Mouse (Mus musculus): ENCODE measurements at regions not wholly inside any gene's neighbourhood (a gene's known extent, or its start where the extent isn't known, plus 50 kb on each side); places are given as distances from the start of the nearest gene placed in this dataset.

- no peak for DNase-seq (ENCODE audit: low spot score in 2 of 2)
Measured at GRCm38 (mm10) chr15:27129697-27130096, 234.3 kb upstream of the Fbxl7 start.

DNA sequence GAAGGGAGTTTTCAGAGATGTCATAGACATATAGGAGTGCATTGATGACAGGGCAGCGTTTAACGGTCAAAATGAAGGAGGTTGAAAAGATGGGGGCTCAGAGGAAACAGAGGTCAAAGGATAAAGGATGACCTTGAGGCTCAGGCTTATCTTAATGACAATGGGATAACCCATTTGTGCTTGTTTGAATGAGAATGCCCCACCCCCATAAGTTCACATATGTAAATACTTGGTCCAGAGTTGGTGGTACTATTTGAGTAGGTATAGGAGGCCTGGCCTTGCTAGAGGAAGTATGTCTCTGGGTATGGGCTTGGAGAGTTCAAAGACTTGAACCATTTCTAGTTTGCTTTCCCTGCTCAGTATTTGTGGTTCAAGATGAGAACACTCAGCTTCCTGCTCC is 237.4 kb upstream of the Fbxl7 start:
- DNase-seq (ENCODE audit: low spot score in 2 of 2) = no peak

GRCm38 (mm10) chr15:27137580-27137979 is 242.2 kb upstream of the Fbxl7 start:
- no peak for DNase-seq (ENCODE audit: low spot score in 2 of 2)

GRCm38 (mm10) chr15:27145860-27146259 is 250.5 kb upstream of the Fbxl7 start:
- DNase-seq (ENCODE audit: low spot score in 2 of 2) = no peak

DNA sequence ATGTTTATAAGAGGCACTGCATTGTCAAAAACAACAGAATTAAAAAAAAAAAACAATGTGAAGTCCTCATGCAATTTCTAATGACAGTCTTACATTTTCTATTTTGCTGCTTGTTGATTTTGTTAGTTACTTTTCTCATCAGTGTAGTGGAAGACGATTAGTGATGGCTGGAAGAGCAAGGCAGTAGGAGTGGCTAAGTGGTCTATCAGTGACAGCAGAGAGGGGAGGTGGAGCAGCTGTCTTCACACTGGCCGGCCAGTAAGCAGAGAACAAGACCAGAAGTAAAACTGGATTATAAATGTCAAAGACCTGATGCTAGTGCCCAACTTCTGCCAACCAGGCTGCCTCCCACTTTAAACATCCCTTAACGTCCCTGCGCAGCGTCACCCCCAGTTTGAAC is 265.6 kb upstream of the Fbxl7 start:
- DNase-seq (ENCODE audit: low spot score in 2 of 2) = no peak

DNA sequence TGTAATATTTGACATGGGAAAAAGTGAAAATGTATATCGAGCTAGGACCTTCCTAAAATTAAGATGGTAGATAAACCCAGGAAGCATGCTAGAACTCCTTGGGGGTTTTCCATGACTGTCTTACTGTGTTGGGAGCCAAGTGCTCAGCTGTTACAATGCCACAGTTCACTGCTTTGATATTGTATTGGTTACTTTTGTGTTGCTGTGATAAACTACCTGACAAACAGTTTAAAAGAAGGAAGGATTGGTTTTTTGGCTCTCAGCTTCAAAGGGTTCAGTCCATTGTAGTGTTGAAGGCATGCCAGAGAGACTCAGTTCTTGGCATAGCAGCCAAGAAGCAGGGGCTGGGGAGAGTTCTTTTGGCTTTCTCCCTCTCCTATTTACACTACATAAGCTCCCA is 272.1 kb upstream of the Fbxl7 start:
- DNase-seq (ENCODE audit: low spot score in 2 of 2) = no peak

DNA sequence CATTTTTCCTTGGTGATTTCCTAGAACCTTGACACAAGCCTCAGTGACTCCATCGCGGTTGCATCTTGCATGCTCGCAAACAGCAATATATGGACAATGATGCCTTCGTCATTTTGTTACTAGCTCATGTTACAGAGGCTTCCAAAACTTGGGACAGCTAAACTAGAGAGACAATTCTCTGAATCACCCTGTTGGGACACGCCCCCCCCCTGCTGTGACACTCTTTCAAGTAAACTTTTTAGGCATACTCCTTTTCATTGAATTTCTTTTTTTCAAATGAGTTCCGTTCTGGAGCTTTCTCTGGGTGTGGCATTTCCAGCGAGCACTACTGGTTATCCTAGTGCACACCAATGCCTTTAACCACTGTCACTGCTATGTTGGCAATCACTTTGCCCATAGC is 274.5 kb upstream of the Fbxl7 start:
- no peak for DNase-seq (ENCODE audit: low spot score in 2 of 2)

GRCm38 (mm10) chr15:27173506-27173905 is 278.1 kb upstream of the Fbxl7 start:
- no peak for DNase-seq (ENCODE audit: low spot score in 2 of 2)

GRCm38 (mm10) chr15:27178084-27178935 is 282.9 kb upstream of the Fbxl7 start:
- no peak for DNase-seq (ENCODE audit: low spot score in 2 of 2)

DNA sequence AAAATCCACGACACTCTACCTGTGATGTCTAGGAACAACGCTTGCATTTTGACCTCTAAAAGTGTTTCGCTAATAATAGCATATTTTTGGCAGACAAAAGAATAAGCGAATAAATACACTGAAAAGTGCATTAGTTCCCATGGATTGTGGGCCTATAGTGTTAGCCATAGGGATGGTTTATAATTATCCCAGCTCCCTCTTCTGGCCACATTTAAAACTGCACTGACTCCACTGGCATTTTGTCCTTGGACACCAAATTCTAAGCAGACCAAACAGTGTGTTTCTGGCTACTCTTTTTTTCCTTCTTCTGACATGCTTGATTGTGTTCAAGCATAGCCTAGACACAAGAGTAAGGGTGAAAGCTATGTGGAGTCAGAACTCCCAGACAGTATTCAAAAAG is 276.8 kb upstream of the Ank start:
- no peak for DNase-seq (ENCODE audit: low spot score in 2 of 2)

DNA sequence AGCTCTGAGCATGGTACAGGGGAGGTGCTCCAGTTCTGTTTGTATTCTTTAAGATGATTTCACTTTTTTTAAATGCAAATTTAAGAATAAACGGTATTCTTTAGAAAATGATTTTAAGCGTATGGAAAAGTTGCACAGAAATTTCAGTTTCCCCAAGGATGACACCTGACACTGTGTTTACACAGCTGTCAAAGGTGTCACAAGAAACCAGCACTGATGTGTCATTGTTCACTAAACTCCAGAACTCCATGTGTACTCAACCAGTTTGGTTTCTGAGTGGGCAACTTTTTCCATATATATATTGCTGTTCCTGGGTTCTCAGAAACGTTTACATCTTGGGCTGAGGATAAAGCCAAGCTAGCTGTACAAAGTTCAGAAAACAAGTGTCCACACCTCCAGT is 265.0 kb upstream of the Ank start:
- no peak for DNase-seq (ENCODE audit: low spot score in 2 of 2)

DNA sequence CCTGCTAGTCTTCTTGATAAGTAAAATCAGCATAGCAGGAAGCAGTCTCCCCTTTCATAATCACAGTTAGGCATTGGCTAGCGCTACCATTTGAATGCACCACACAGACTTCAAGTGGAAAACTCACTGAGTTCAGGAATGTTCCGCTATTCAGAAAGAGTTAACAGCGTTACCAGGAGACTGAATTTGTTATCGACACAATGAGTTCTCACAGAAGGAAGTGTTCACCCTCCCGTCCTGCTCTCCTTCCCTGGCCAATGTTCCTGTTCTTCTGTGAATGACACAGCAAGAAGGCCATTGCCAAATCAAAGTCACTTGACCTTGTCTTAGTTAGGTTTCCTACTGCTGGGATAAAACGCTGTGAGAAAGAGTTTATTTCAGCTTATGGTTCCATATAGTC is 261.6 kb upstream of the Ank start:
- no peak for DNase-seq (ENCODE audit: low spot score in 2 of 2)

GRCm38 (mm10) chr15:27207446-27207845 is 259.0 kb upstream of the Ank start:
- no peak for DNase-seq (ENCODE audit: low spot score in 2 of 2)

GRCm38 (mm10) chr15:27216387-27216786 is 250.1 kb upstream of the Ank start:
- DNase-seq (ENCODE audit: low spot score in 2 of 2) = no peak

- DNase-seq (ENCODE audit: low spot score in 2 of 2) = no peak
Measured at GRCm38 (mm10) chr15:27219126-27219738, 247.2 kb upstream of the Ank start.

DNA sequence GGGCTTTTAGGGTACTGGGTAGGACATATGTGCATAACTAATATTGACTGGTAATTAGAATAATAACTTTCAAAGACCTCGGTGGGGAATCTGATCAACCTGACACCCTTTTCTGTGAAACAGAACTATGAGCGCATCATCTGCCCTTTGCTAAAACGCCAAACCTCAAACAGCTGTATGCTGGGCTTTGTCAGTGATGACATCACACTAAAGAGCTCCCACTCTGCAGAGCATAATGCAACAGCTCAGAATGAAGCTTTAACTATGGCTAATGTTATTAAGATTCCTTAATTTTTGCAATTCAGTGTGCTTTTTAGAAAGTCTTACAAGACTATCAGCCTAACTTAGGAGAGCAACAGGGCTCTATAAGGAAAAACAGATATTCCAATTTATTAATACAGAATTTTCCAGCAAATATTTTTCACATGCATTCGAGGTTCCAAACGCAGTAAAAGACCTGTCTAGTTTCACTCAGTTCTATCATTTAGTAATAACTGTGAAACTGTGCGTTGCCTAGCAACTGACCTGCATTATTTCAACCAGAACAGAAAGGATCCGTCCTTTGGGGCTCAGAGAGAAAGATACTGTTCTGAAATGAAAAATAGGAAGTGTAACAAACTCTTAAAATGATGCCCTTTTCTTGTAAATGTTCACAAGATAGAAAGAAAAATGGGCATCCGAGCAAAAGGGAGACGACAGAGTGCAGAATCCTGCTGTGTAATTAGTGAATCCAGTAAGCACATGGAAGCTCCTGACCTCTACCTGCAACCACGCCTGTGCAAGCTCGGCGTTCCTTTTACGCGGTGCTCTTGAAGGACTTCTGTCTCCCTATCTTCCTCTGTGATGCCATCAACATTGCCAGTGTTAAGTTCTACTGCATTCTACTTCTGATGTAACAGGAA is 242.6 kb upstream of the Ank start:
- DNase-seq (ENCODE audit: low spot score in 2 of 2) = no peak

- DNase-seq (ENCODE audit: low spot score in 2 of 2) = no peak
Measured at GRCm38 (mm10) chr15:27224512-27224850, 242.0 kb upstream of the Ank start.

DNA sequence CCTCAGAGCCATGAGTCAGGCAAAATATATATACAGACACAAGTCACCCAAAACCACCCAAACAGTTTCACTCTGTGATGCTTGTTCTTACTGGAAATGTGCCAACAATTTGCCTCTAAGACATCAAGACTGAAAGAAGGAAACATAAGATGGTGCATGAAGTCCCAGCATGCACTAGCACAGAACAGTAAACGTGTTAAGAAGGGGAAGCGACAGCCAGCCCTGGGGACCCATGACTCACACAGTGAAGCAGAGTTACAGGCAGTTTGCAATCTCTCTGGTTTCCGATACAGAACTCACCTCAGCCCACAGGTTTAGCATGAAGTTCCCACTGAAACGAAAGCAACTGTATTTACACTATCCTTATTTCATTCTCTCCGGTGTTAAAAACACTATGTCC is 233.7 kb upstream of the Ank start:
- no peak for DNase-seq (ENCODE audit: low spot score in 2 of 2)

GRCm38 (mm10) chr15:27234770-27235169 is 231.7 kb upstream of the Ank start:
- DNase-seq (ENCODE audit: low spot score in 2 of 2) = peak in 1 of 2 experiments; percentile 15

- DNase-seq (ENCODE audit: low spot score in 2 of 2) = no peak
Measured at GRCm38 (mm10) chr15:27238301-27238700, 228.2 kb upstream of the Ank start.

DNA sequence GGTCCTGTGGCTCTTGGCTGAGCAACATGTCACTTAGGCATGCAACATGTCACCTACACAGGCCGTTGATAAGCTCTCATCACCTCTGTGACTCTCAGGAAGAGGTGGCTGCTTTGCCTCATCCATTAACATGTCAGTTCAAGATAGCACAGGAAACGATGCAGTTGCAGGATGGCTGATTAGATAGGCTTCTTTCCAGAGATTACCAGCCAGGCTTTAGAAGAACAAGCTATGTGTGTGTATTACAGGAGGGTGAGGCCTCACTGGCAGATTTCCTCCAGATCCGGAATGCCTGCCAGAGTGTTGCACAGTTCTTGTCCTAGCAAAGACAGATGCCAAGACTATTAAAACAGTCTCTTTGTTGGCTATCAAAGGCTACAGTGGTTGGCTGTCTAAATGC is 220.2 kb upstream of the Ank start:
- no peak for DNase-seq (ENCODE audit: low spot score in 2 of 2)

DNA sequence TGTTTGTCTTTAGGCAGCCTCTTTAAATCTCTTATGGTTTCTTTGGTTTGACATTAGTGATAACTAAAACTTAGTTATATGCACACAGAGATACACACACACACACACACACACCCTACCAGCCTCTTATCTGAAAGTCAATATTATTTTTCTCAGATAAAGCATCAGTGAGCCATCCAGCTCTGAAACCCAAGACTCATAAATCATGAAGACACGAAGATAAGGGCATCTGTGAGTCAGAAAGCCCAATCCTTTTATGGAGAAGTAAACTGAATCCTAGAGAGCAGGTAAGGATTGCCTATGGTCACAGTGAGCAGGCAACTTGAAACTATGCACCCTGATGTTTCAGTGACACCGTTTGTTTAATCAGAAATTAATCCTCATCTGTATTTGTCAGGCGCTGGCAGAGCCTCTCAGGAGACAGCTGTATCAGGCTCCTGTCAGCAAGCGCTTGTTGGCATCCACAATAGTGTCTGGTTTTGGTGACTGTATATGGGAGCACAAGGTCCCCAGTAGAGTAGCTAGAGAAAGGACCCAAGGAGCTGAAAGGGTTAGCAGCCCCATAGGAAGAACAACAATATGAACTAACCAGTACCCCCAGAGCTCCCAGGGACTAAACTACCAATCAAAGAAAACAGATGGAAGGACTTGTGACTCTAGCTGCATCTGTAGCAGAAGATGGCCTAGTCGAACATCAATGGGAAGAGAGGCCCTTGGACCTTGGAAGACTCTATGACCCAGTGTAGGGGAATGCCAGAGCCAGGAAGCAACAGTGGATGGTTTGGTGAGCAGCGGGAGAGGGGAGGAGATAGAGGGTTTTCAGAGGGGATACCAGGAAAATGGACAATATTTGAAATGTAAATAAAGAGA is 207.3 kb upstream of the Ank start:
- no peak for DNase-seq (ENCODE audit: low spot score in 2 of 2)
